Mouse (Mus musculus): ENCODE data around the gene Exo1.

Gene Exo1

DNA sequence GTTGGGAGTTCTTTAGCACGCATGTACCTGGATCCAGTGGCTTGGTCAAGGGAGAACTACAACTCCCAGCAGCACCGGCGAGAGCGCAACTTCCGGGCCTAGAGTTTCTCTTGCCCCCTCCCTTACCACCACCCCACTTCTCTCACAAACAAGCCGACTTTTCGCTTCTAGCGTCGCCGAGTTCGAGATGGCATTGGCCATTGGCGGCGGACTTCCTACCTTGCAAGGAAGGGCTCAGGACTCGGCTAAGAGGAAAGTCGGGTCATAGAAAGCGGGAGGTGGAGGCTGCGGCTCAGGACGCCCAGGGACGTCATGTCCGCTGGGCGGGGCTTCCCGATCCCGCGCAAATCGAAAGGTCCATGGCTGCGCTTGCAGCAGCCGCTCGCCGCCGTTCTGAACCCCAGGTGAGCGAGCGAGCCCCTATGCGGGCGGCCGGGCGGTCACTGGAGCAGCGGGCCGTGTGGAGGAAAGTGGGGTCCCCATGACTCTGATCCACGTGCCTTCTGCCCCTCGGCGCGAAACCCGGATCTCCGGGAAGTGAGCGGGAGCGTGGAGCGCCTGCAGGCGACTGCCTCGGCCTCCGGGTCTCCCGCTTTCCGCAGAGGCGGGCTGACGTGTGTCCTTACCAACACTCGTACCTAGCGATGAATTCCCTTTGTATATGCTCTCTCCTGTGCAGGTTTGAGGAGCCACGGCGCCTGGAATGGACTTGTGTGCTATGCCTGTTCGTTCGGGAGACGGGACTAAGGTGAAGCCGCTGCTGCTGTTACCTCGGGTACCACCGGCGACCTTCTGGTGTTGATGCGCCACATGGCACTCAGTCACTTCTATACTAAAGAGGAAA, at the start of gene Exo1:
Gene Exo1, plus strand, starts transcription at position 129 of the 844 bp plus-strand sequence.
- DNase-seq (ENCODE audit: extremely low read depth, low read depth) = peak; percentile 75

DNA sequence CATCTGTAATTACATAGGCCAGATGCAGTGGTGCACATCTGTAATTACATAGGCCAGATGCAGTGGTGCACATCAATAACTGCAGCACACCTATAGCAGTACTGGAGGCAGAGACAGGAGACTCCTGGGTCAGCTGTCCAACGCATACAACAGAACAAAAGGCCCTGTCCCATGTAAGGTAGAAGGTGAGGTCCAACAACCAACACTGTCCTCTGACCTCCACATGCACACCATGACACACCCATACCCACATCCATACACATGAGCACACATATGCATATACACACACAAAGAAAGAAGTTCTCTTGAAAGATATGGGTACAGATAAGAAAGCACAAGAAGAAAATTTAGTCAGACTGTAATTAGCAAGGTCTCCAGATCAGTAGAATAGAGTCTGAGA, 24.9 kb upstream of the Exo1 start:
- DNase-seq (ENCODE audit: extremely low read depth, low read depth) = no peak

DNA sequence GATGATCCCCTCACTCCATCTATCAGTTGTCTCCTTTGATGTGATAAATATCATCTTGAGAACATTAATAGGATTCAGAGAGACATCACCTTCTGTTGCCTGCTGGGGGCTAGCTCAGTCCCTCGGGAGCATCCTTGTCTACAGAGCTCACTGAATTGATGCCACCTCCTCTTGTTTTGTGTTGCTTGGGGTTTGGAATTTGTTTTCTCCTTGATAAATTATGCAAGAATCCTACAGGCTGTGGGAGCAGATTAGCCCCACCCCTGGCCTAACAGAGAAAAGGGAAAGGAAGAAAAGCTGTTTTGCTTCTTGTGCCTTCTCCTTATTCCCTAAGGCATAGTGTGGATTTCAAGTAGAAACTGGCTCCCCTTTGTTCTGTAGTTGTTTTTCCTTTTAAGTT, 13.3 kb upstream of the Exo1 start:
- no peak for DNase-seq (ENCODE audit: extremely low read depth, low read depth)

DNA sequence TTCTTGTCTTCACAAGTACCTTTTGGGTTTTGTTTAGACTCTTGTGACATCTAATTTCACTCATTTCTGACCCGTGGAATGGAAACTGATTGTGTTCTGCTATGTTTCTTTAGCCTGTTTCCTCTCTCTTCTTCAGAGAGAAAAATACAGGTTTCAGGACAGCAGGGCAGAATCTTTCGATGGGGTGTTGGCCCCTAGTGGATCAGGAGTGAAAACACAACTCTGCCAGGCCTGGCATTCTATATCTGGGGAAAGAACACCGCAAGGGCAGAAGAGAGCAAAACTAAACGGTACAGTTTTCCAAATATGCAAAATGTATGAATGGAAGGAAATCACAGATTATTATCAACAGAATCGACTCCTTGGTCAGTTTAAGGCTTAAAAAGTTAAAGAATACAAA, 12.8 kb upstream of the Exo1 start:
- no peak for DNase-seq (ENCODE audit: extremely low read depth, low read depth)

DNA sequence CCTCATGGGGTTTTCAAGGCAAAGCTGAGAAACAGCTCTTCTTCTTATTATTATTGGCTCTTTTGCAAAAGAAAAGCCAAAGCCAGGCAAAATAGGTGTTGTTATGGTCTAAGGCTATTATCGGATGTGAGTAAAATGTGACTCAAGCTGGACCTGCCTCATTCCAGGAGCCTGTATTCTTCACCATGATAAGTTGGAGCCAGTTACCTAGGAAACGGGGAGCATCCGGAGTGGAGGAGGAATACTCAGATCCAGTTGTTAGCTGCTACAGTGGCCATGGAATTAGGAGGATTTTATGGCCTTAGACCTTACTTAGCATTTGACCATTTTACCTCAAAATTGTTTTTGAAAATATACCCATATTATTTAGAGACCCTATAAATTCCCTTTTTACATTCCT, 9.7 kb upstream of the Exo1 start:
- no peak for DNase-seq (ENCODE audit: extremely low read depth, low read depth)

DNA sequence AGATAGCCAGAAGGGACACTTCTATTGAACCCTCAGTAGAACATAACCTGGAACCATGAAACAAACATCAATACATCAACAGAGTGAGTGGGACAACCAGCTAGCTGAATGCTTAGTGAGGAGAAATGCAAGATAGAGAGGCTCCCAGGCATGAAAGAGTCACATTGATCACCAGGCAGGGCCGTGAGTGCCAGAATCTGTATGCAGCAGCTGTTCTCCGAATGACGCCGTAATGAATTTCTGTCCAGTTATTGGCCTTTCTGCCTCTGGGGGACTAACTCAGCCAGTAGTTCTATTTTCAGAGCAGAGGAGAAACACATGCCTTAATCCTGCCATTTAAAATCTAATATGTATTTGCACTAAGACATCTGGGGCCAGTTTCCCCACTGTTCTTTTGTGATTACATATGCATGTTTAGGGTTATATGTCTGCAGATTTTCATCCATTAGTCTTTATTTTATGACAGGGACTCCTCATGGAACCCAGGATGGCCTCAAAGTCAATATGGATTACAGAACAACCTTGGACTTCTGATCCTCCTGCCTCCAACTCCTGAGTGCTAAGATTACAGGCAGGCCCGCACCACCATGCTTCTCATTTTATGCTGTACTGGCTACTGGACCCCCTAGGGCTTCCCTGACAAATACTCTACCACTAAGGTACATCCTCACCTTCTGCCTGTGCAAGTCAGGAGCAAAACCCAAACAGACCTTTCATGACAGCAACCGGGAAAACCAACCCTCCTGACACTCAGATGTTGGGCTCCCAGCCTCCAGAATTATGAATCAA, 8.2 kb upstream of the Exo1 start:
- DNase-seq (ENCODE audit: extremely low read depth, low read depth) = no peak

DNA sequence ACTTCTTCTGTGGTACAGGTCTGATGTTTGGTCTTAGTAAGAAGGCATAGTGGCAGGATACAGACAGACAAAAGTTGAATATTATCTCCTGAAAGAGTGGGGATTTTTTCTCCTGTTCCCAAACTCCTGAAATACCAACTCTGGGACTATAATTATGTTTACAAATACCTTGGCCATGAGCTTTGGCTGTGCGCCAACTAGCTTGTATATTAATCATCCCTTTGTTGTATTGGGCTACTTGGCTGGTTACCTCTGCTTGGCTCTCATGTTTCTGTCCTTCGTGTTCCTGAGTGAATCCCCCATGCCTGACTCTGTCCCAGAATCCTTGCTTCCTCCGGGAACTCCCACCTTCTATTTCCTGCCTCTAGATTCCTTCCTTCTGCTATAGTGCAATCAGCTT, 3.0 kb downstream of the Exo1 start:
- DNase-seq (ENCODE audit: extremely low read depth, low read depth) = no peak

DNA sequence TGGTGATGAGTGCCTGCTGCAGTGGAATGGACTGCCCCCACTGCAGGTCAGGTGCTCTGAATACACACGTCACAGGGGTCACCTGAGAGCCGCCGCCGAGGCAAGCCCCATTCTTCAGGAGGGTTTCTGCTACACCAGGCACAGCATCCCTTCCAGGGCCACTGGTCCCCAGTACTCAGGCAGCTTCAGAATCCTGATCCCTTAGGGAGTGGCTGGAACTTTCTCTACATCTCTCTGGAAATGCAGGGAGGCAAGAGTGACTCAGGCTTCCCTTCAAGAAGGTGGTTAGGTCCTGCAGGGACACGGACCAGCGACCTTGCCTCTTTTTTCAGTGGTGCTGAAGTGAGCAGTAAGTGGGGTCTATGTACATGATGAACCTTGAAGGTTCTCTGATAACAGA, 12.9 kb downstream of the Exo1 start:
- DNase-seq (ENCODE audit: extremely low read depth, low read depth) = no peak

DNA sequence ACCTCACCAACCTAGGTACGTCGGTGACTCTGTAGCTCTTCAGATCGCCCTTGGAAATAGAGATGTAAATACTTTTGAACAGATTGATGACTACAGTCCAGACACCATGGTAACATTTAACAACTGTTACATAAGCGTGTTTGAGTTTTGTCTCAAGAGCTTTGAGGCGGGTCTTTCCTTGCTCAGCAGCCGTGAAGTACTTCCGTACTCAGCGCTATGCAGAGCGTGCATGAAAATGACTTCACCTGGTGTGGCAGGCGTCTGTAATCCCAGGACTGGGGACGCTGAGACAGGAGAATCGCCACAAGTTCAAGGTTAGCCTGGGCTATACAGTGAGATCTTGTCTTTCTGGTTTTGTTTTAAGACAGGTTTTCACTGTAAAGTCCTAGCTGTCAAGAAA, 13.3 kb downstream of the Exo1 start:
- DNase-seq (ENCODE audit: extremely low read depth, low read depth) = no peak

DNA sequence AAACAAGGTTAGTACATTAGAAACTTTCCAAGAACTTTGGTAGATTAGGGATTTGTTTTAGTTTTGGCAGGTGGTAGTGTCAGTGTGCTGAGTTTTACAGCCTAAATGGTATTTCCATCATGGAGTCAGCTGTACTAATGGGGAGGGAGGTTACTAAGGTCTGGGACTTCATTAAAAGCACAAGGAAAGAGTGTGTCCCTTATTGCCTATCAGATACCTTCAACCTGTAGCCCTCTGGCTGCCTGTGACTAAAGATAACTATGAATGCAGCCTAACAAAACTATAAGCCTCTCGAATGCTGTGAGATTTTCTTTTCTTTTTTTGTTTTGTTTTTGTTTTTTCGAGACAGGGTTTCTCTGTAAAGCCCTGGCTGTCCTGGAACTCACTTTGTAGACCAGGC, 30.8 kb downstream of the Exo1 start:
- no peak for DNase-seq (ENCODE audit: extremely low read depth, low read depth)

DNA sequence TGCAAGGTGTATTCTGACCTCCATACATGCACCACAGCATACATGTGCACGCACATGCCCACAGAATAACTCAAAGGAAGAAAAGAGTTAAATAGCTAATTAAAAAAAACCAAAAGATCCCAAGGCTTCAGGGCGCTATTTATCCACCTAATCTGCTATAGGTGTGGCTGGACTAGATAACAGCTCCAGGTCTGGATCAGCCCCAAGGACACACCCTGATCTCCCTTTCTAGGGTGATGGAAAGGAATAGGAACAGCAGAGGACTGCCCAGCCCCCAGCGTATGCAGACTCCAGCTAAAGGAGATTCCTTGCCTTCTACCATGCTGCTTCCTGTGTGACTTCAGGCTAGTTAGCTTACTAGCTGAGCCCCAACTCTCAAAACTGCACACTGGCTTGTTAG, 31.7 kb downstream of the Exo1 start:
- no peak for DNase-seq (ENCODE audit: extremely low read depth, low read depth)

DNA sequence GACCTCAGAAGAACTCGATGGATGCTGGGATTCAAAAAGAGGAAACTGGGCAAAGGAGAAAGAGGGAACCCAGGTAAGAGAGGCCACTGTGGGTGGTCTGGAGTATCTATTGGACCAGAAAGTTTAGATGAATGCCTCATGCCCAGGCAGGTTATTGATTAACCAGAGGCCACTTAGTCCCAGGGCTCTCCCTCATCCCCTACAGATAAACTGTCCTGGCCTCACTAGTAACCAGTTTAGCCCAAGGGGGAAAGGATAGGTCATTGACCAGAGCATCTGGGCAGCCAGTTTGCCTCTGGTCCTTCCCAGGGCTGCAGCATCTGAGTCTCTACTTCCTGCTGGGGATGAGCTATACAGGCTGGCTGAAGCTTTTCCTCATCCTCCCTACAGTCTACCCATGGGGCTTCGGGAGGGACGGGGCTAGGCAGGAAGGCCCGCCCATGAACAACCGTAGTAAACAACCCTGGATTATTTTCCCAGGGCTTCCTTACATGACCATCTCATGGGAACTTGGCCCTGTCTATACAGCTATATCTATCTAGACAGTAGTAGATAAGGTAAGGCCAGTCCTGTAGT, 33.4 kb downstream of the Exo1 start:
- no peak for DNase-seq (ENCODE audit: extremely low read depth, low read depth)

DNA sequence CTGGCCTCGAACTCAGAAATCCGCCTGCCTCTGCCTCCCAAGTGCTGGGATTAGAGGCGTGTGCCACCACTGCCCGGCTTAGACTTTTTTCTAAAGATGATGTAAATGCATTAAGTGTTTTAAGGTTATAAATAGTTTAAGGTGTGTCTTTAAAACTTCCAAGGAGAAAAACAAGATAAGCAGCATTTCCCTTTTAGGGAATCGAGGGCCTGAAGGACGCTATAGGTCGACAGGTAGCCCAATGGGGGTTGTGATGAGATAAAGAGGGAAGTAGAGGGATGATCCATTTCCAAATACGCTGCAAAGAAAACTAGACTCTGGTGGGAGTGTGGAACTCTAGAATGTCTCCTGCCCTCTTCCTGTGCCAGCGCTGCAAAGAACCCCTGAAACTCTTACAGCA, 39.6 kb downstream of the Exo1 start, which contains the start of gene Gm38100:
Gene Gm38100, plus strand, starts transcription at position 301 of the 400 bp plus-strand sequence.
- no peak for DNase-seq (ENCODE audit: extremely low read depth, low read depth)

DNA sequence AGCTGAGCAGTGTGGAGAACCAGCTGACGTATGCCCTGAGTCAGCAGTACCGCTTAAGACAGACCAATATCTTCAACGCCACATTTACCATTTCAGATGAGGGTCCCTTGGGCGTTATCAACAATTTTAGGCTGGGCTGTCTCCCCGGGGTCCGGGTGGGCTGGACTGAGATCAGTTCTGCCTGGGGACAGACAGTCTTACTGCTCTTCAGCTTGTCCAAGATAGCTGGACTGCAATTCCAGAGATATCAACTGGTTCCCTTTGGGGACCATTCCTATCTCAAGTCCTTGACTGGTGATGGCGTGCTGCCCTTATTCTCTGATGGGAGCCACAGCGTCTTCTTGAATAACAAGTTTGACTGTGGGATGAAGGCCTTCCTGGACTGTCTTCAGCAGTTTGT, 40.7 kb downstream of the Exo1 start:
- no peak for DNase-seq (ENCODE audit: extremely low read depth, low read depth)

DNA sequence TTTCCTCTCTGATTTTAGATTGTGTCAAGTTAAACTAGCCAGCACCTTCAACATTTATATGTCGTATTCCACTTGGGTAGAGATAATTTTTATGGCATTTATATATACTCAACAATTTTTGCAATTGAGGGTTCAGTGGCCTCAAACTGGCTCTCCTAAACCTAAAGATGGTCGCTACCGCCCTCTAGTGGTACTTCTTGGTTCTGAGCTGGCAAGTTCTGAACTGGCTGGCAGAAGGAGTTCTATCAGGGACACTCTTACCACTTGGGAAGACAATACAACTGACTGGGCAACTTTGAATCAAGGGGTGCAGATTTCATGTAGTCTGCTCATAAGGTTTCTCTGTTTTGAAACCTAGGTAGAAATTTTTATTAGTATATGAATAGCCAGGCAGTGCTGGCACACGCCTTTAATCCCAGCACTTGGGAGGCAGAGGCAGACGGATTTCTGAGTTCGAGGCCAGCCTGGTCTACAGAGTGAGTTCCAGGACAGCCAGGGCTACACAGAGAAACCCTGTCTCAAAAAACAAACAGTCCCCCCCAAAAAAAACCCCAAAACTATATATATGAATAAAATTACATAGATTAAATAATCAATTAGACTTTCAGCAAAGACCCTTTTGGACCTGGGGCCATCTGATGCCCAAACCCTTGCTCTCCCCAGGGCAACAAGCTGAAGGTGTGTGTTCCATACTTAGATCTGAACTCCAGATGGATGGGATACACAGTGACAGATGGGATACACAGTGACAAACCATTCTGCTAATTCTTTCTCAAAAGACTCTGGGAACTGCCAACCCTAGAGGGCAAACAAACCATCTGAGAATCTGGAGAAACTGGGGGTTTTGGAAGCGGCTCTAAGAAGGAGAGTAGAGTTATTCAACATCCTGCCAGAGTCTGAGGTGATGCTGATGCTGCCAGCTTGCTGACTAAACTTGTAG, 43.7 kb downstream of the Exo1 start:
- DNase-seq (ENCODE audit: extremely low read depth, low read depth) = peak; percentile 30

DNA sequence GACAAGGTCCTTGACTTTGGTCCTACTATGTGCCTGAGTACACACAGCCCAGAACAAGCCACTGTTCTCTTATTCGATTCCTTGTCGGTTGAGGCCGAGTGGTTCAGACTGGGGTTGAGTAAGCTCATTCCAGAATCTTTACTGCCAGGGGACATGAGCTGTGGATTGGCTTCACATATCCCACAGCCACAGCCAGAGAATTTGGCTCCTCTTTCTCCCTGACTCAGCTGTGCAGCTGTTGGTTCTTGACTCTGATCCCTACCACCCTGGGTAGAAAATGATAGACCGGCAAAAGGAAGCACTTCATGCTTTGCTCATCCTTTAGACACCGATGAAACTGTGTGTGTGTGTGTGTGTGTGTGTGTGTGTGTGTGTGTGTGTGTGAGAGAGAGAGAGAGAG, 51.0 kb downstream of the Exo1 start:
- no peak for DNase-seq (ENCODE audit: extremely low read depth, low read depth)

DNA sequence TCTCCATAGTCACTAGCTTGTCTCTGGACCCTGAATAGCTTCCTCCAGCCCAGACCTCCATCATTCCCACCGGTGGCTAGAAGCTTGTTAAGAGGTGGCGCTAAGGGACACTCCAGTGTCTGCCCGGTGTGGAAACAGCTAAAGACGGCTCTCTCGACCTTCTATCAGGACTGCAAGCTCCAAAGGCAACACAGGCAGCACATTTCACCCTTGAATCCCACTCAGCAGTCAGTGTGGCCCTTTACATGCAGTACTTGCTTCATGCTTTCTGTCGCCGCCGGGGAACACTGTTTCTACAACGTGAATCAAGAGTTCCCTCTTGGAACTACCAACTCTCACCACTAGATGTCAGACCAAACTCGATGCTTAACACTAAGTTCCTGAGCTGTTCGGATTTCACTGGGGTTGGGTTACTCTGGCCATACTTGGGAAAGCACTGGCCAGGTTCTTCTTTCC, 55.9 kb downstream of the Exo1 start:
- DNase-seq (ENCODE audit: extremely low read depth, low read depth) = peak; percentile 62

DNA sequence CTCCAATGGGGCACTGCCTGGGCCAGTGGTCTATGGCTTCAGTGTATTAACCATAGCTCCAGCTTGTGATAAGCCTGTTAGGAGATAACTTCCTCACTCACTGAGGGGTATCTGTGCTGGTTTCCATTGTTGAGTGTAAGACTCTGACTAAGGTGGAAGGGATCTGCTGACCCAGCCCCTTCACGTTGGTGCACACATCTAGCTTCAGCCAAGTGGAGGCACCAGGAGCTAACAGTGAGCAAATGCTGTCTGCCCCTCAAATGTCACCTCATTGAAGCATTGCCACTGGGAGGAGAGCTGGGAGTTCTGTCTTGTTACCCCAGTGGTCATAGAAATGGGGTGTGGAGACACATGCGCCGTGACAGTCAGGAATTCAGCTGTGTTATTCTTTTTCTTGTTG, 58.4 kb downstream of the Exo1 start:
- DNase-seq (ENCODE audit: extremely low read depth, low read depth) = no peak

DNA sequence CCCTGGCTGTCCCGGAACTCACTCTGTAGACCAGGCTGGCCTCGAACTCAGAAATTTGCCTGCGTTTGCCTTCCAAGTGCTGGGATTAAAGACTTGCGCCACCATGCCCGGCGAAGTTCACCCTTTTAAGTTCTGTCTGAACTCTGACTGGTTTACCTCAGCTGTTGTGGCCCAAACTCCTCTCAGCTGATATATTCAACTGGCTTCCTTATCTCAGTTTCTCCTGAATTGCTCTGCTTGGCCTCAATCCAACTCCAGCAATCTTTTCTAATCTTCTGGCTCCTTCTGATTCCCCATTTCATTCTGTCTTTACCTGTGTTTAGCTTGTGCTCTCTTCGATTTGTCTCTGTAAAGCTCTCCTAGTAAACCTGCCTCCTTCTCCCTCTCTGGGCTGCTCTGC, 62.8 kb downstream of the Exo1 start:
- no peak for DNase-seq (ENCODE audit: extremely low read depth, low read depth)

DNA sequence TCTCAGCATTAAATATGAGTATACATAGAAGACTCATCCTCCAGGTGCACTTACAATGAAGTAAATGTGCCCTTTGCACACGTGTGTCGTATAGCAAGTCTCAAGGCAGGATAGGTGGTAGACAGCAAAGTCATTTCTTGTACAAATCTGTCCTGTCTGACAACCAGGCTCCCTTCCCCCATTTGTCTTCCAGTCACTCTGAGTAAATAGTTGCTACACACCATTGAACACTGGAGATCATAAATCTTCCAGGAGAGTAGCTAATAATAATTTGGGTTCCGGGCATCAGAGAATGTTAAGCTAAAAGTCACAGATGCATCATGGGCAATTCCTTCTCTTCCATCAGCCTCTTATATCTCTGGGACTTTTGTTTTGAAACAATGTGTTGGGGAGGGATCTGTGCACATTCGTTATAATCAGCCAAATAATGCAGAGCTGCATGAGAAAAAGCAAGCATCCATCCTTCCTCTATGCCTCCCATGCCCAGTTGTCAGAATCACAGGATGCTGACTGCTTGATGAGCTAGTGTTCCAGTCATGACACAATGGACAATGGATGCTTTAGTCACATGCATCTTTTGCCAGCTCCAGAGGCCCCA, 66.4 kb downstream of the Exo1 start:
- no peak for DNase-seq (ENCODE audit: extremely low read depth, low read depth)

DNA sequence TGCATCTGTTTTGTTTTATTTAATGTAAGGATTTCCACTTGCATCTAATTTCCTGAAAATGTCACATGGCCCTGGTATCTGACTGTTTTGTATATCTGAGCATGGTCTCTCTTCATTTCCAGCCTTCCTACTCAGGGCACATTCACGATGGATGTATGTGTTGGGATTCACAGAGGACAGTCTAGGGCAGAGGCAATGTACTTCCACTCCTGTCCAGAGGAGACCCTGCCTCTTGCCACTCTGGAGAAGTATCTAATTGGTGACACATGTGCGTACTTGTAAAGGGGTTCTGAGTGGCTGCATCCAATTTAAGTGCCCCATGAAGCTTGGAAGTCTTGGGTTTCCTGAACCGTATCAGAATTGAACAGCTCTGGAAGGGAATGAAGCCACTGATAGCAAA, 70.0 kb downstream of the Exo1 start:
- DNase-seq (ENCODE audit: extremely low read depth, low read depth) = no peak
